Mouse (Mus musculus) small intestine, adult 10 weeks (tissue): ENCODE results near the gene Gm11115. TPM values are rescaled to one million over a fixed set of nuclear protein-coding genes. Genes with fewer than 3 reads are reported as not detected.

ENCODE experiments used
- polyA plus RNA-seq: library from polyadenylated mRNA; stranded (reverse); fragments of 350-450 nt; fragmentation: Illumina TruSeq; extraction: RNeasy Lipid Tissue Mini Kit (QIAGEN cat#74804); gene quantifications from one replicate; pipeline ENCODE4 v1.2.3, GENCODE M21; 2014; ENCODE audit warnings: low replicate concordance

Gene Gm11115
- not detected for polyA plus RNA-seq

DNA sequence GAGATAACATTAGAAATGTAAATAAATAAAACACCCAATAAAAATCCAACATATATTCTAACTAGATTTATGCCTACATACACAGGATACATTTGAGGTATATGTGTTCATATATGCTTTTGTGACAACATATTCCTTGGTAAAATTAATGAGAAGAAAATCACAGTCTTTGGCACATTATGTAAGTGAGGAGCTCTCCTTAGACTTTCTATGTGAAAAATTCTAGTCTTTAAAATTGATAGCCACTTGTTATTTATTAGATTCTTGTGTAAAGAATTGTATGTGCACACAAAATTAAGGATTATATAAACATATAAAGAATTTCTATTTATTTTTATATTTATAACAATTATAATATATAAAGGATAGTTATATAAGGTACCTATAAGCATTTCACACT is at the start of gene Gm11115:
Gm11115 (minus strand) TSS at position 101 of the 400 bp plus-strand sequence.

DNA sequence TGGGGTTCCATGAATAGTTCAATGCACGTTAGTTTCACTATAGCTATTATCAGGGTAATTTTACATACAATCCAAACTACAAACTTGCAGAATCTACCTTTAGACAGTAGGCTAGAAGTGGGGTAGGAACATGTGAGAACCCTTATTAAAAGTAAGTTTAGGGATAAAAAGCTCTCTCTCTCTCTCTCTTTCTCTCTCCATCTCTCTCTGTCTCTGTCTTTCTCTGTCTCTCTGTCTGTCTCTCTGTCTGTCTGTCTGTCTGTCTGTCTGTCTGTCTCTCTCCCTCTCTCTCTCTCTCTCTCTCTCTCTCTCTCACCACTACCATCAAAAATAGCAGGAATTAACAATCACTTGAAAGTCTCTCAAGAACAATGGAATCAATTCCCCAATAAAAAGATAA is 42.5 kb downstream of the Gm11115 start, which contains the start of gene Gm11116:
Gm11116 (minus strand) TSS at position 101 of the 400 bp plus-strand sequence.

Other genes starting within 250 kb of the Gm11115 start
- gene Csn3, start 228.5 kb downstream of the Gm11115 start, polyA plus RNA-seq, result not detected
- not detected for gene 2310003L06Rik, start 184.6 kb downstream of the Gm11115 start, polyA plus RNA-seq
- not detected for gene Gm28434, start 184.6 kb downstream of the Gm11115 start, polyA plus RNA-seq
- gene Cabs1, start 174.7 kb downstream of the Gm11115 start, polyA plus RNA-seq, result 0.37 TPM
- not detected for gene Smr3a, start 151.6 kb downstream of the Gm11115 start, polyA plus RNA-seq
- not detected for gene Smr2, start 67.5 kb downstream of the Gm11115 start, polyA plus RNA-seq
- gene Gm11116, start 42.6 kb downstream of the Gm11115 start, polyA plus RNA-seq, result not detected
- gene Gm7714, start 114.8 kb upstream of the Gm11115 start, polyA plus RNA-seq, result not detected
- gene Prol1, start 163.2 kb upstream of the Gm11115 start, polyA plus RNA-seq, result not detected
- gene Amtn, start 222.0 kb upstream of the Gm11115 start, polyA plus RNA-seq, result not detected